Mouse (Mus musculus) heart, adult 2 months (tissue): ENCODE measurements around the gene Arhgap29.

Source experiments
- EP300 ChIP-seq: fragments of 200-500 bp; IDR thresholded peaks from 2 replicates; pipeline ENCODE4 v1.6.1; 2011; ENCODE audit warnings: low read depth, low read length, control low read depth; ENCODE audit not compliant: insufficient read depth
- POLR2A ChIP-seq: fragments of 200-500 bp; IDR thresholded peaks from 2 replicates; pipeline ENCODE4 v1.6.1; 2011; ENCODE audit warnings: mild to moderate bottlenecking, low read depth, low read length, control low read depth; ENCODE audit not compliant: insufficient read depth

DNA sequence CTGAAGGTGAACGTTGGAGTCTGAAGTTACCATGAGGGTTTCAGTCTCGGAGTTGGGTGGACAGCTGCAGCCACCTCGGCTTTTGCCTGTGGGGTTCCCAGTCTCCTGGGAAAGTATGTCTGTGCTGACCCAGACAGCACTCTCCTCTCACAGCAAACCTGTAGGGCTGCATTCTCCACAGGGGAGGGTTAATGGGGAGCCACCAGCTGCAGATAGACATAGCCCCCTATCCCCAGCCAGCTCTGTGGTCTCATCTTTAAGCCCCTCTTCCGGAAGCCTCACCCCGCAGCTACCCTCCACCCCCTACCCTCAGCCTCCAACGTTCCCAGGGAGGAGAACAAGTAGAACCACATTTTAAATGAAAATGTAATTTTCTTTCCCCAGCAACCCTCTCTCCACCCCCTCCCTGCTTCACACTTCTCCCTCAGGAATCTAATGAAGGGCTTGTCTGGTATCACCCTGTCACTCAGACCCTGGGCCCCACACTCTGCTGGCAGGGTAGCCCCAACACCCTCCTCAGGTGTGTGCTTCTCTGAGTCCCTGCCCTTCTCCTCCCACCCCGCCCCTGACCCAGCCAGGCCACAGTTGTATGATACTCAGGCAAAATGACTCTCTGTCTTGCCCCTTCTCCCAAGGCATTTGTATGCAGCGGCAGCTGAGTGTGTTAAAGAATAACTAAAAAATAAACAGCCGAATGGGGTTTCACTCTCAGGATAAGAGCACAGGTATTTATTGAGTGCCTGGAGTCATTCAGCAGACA lies 106.3 kb downstream of the Arhgap29 start:
- no peak for TF ChIP-seq EP300
- TF ChIP-seq POLR2A: no peak
